Mouse (Mus musculus): ENCODE measurements around the gene Pus10. TPM values are rescaled to one million over a fixed set of nuclear protein-coding genes. Genes with fewer than 3 reads are reported as not detected.
"Not testable (repeated sequence)": the region's sequence is repeated elsewhere in the genome, so short reads cannot be mapped to it uniquely, and the experiment has no call there.

Gene Pus10
- polyA plus RNA-seq, 1 experiment = 11.4 TPM

DNA sequence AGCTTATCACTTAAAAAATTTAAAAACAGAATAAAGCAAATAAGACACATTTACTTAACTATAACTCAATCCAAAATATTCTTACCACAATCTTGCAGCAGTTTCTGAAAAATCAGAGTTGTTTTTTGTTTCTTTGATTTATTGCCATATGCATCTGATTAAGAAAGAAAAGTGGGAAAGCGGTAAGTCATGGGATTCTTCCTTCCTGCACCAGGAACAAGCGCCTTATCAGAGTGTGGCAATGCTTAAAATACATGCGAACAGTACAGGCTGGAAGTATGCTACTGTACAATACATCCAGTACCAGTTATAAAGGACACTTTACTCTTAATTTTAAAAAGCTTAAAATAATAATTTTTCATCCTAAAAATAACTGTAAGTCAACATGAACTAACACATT is 78.9 kb downstream of the Pus10 start:
- DNase-seq = no peak
- no peaks in the 10 kb centered on the region for H3K27me3 ChIP-seq (ENCODE audit: control insufficient read depth, insufficient read depth, low read length)
- H3K4me3 ChIP-seq (replicated peaks; ENCODE audit: insufficient read depth, low read depth, low read length) = no peak overlapping the region
- no peak overlapping the region for H3K27ac ChIP-seq (ENCODE audit: insufficient read depth, low read length)
- WGBS = 95% methylated on average over 3 of the region's 3 CpGs
- no peaks in the 10 kb centered on the region for H3K4me1 ChIP-seq (ENCODE audit: control insufficient read depth, insufficient read depth, low read length)
- no peak for TF ChIP-seq CTCF (IDR thresholded peaks at IDR 0.05; ENCODE audit: borderline replicate concordance, insufficient read depth, low read depth, low read length)
- no peak for TF ChIP-seq POLR2A (IDR thresholded peaks at IDR 0.05; ENCODE audit: borderline replicate concordance, insufficient read depth, low read length)

DNA sequence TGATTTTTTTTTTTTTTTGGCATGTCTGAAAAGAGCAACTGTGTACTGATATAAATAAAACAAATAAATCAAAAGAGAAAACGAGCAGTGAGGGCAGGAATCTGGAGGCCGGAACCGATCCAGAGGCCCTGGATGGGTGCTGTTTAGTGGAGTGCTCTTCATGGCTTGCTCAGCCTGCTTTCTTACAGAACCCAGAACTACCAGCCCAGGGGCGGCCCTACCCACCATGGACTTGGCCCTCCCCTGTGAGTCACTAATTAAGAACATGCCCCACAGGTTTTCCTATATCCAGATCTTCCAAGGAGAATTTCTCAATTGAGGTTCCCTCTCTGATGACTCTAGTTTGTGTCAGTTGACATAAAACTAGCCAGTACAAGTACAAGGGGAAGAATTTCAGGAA is 80.6 kb downstream of the Pus10 start:
- WGBS = 86% methylated on average over 4 of the region's 4 CpGs
- Histone ChIP-seq H3K27ac (ENCODE audit: insufficient read depth, low read length) (no peak overlapping the region), H3K27me3 (ENCODE audit: control insufficient read depth, insufficient read depth, low read length) (no peaks in the 10 kb centered on the region), H3K4me3 (replicated peaks; ENCODE audit: insufficient read depth, low read depth, low read length) (no peak overlapping the region), H3K4me1 (ENCODE audit: control insufficient read depth, insufficient read depth, low read length) (no peaks in the 10 kb centered on the region)
- no peak for DNase-seq
- TF ChIP-seq POLR2A (IDR thresholded peaks at IDR 0.05; ENCODE audit: borderline replicate concordance, insufficient read depth, low read length) (no peak), CTCF (IDR thresholded peaks at IDR 0.05; ENCODE audit: borderline replicate concordance, insufficient read depth, low read depth, low read length) (no peak)

GRCm38 (mm10) chr11:23753136-23753710 is 87.7 kb downstream of the Pus10 start:
- no peak overlapping the region for H3K4me3 ChIP-seq (replicated peaks; ENCODE audit: insufficient read depth, low read depth, low read length)
- 100% methylated on average over 1 of the region's 1 CpGs for WGBS
- TF ChIP-seq CTCF (IDR thresholded peaks at IDR 0.05; ENCODE audit: borderline replicate concordance, insufficient read depth, low read depth, low read length) = no peak
- no peak for TF ChIP-seq POLR2A (IDR thresholded peaks at IDR 0.05; ENCODE audit: borderline replicate concordance, insufficient read depth, low read length)

GRCm38 (mm10) chr11:23754329-23754728 is 88.9 kb downstream of the Pus10 start:
- Histone ChIP-seq H3K4me1 (ENCODE audit: control insufficient read depth, insufficient read depth, low read length) (no peaks in the 10 kb centered on the region), H3K27ac (ENCODE audit: insufficient read depth, low read length) (no peak overlapping the region), H3K27me3 (ENCODE audit: control insufficient read depth, insufficient read depth, low read length) (no peaks in the 10 kb centered on the region), H3K4me3 (replicated peaks; ENCODE audit: insufficient read depth, low read depth, low read length) (no peak overlapping the region)
- TF ChIP-seq CTCF (IDR thresholded peaks at IDR 0.05; ENCODE audit: borderline replicate concordance, insufficient read depth, low read depth, low read length) (no peak), POLR2A (IDR thresholded peaks at IDR 0.05; ENCODE audit: borderline replicate concordance, insufficient read depth, low read length) (no peak)
- DNase-seq = no peak

More at GRCm38 (mm10) chr11:23753136-23753710, 87.7 kb downstream of the Pus10 start:
- H3K27ac ChIP-seq (ENCODE audit: insufficient read depth, low read length) = no peak overlapping the region
- no peak for DNase-seq
- no peaks in the 10 kb centered on the region for H3K4me1 ChIP-seq (ENCODE audit: control insufficient read depth, insufficient read depth, low read length)
- H3K27me3 ChIP-seq (ENCODE audit: control insufficient read depth, insufficient read depth, low read length) = no peaks in the 10 kb centered on the region

DNA sequence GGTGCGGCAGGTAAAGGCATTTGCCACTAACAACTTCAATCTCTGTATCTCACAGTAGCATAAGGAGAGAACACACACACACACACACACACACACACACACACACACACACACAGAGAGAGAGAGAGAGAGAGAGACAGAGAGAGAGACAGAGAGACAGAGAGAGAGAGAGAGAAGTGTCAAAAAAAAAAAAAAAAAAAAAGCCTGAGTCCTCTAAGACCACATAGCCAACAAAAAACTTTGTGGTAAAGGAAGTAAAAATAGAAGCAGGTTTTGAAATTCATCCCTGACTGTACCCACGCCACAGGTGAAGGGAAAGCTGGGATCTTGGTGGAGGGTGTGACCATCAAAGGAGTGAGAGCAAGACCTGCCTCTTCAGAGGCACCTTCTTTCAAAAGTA is 92.7 kb downstream of the Pus10 start:
- TF ChIP-seq POLR2A (IDR thresholded peaks at IDR 0.05; ENCODE audit: borderline replicate concordance, insufficient read depth, low read length) = no peak
- TF ChIP-seq CTCF (IDR thresholded peaks at IDR 0.05; ENCODE audit: borderline replicate concordance, insufficient read depth, low read depth, low read length) = no peak
- Histone ChIP-seq H3K4me3 (replicated peaks; ENCODE audit: insufficient read depth, low read depth, low read length) (no peak overlapping the region), H3K4me1 (ENCODE audit: control insufficient read depth, insufficient read depth, low read length) (no peaks in the 10 kb centered on the region), H3K27me3 (ENCODE audit: control insufficient read depth, insufficient read depth, low read length) (no peaks in the 10 kb centered on the region), H3K27ac (ENCODE audit: insufficient read depth, low read length) (no peak overlapping the region)
- 91% methylated on average over 2 of the region's 2 CpGs for whole genome bisulfite sequencing
- no peak for DNase-seq

DNA sequence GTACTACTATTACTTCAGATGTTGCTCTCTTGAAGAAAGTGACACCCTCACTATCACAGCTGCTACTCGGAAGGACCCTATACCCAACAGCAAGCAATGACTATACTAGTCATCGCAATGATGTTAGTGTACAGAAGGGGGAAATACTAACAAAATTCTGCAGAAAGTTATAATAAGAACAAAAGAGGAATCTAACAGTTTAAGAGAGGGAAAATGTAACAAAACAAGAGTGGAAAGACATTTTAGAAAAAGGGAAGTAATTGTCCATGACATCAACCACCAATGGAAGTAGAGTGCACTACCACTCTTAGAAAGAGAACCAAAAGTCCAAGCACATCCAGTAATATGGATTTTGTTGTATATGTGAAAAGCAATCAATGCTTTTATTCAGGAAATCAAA is 97.2 kb downstream of the Pus10 start:
- Histone ChIP-seq H3K27ac (ENCODE audit: insufficient read depth, low read length) (no peak overlapping the region), H3K4me3 (replicated peaks; ENCODE audit: insufficient read depth, low read depth, low read length) (no peak overlapping the region), H3K4me1 (ENCODE audit: control insufficient read depth, insufficient read depth, low read length) (no peaks in the 10 kb centered on the region), H3K27me3 (ENCODE audit: control insufficient read depth, insufficient read depth, low read length) (no peaks in the 10 kb centered on the region)
- DNase-seq = no peak
- WGBS = 97% methylated on average over 2 of the region's 2 CpGs
- TF ChIP-seq CTCF (IDR thresholded peaks at IDR 0.05; ENCODE audit: borderline replicate concordance, insufficient read depth, low read depth, low read length) = no peak
- TF ChIP-seq POLR2A (IDR thresholded peaks at IDR 0.05; ENCODE audit: borderline replicate concordance, insufficient read depth, low read length) = no peak

- 95% methylated on average over 5 of the region's 5 CpGs for WGBS
- H3K27me3 ChIP-seq (ENCODE audit: control insufficient read depth, insufficient read depth, low read length); H3K4me1 ChIP-seq (ENCODE audit: control insufficient read depth, insufficient read depth, low read length); DNase-seq; H3K4me3 ChIP-seq (replicated peaks; ENCODE audit: insufficient read depth, low read depth, low read length); H3K27ac ChIP-seq (ENCODE audit: insufficient read depth, low read length): not testable (repeated sequence)
Observed at GRCm38 (mm10) chr11:23767369-23767768, 101.9 kb downstream of the Pus10 start.

DNA sequence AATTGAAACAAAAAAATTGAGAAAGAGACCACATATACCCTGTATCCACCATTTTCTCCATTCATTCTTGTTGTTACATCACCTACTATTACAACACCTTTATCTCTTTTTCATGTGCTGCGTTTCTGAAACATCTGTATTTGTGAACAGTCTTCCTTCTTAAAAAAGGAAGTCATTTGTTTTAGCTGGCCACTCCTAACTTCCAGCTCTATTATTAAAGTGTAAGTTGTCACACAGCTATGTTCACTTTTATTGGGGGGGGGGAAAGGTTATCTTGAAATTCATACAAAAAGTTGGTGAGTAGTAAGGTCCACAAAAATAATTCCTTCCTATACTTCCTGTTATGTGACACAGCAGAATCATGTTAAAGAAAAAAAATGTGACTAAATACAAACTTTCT is 102.5 kb downstream of the Pus10 start:
- 95% methylated on average over 1 of the region's 1 CpGs for WGBS
- DNase-seq = no peak
- Histone ChIP-seq H3K27me3 (ENCODE audit: control insufficient read depth, insufficient read depth, low read length) (no peaks in the 10 kb centered on the region), H3K4me1 (ENCODE audit: control insufficient read depth, insufficient read depth, low read length) (peaks cover 3% of the 10 kb centered on the region), H3K4me3 (replicated peaks; ENCODE audit: insufficient read depth, low read depth, low read length) (no peak overlapping the region), H3K27ac (ENCODE audit: insufficient read depth, low read length) (no peak overlapping the region)
- TF ChIP-seq POLR2A (IDR thresholded peaks at IDR 0.05; ENCODE audit: borderline replicate concordance, insufficient read depth, low read length) (no peak), CTCF (IDR thresholded peaks at IDR 0.05; ENCODE audit: borderline replicate concordance, insufficient read depth, low read depth, low read length) (no peak)

All from cerebellum, adult 2 months (tissue).